Mouse (Mus musculus) MEL-GATA-1-ER (cell line): ENCODE measurements at regions not wholly inside any gene's neighbourhood (a gene's known extent, or its start where the extent isn't known, plus 50 kb on each side); places are given as distances from the start of the nearest gene placed in this dataset.

Experiments
- DNase-seq: peaks from one replicate; pipeline ENCODE4 v3.0.0-alpha.2; 2012; ENCODE audit warnings: low read depth; ENCODE audit errors: extremely low read depth

DNA sequence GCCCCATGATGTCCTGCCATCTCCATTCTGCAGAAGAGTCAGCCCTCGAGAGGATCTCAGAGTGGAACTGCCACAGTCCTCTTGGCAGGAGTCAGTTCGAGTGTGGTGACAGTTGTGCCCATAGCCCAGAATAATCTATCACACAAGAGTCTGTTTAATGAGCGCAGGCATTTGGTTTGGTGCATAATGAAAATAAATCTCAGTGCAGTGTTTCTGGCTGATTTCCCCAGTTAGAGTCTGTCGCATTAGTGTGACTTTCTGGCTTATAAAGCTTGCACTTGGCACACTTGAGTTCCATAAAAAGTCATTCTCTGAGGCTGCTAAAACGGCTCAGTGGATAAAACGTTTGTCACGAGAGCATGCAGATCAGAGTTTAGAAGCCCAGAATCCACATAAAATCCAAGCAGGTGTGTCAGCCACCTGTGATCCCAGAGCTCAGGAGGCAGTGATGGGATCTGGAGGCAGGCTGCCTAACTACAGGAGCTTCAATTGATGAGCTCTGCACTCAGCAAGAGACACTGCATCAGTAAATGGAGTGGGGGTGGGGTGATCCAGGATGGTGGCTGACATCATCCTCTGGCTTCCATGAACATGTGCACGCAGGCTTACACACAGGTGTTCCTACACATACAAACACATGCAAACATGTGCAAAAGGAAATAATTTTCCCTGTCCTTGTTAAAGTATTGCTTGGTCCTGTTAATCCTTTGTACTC is 578.5 kb downstream of the Plekhb2 start:
- no peak for DNase-seq

DNA sequence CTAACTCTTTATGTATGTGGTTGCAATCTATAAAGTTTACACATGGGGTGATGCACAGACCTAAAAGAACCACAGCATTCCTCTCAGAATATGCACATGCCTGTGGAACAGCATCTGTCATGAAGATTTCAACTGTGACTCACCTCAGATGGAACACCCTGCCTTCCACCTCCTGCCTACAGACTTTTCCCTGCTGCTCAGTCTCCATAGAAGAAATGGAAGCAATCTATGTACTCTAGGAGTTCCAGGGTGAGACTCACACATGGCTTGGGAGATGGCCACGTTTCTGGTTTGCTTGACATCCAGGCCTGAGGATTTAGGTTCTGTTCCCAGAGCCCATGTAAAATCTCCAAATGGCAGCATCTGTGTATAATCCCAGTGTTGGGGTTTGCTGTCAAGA is 579.7 kb downstream of the Plekhb2 start:
- DNase-seq = no peak

DNA sequence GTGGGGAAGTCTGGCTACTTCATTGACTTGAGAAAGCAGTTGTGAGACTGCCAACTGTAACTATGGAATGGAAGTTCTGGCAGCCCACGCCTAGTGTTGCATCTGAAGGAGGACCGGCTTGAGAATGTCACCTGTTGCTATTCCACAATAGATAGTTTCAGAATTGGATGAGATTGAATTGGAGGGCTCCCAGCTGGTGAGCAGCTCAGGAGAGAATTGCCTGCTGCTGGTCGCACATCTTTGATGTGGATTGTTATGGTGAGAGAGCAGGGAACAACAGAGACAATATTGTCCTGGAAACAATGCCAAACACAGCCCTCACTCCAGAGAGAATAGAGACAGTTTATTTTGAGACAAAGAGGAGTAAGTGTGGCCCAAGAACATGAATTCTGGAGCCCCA is 585.9 kb downstream of the Plekhb2 start:
- DNase-seq = no peak

GRCm38 (mm10) chr1:35447345-35447744 is 597.6 kb downstream of the Plekhb2 start:
- DNase-seq = no peak

- no peak for DNase-seq
These were observed 602.8 kb downstream of the Plekhb2 start for GRCm38 (mm10) chr1:35452441-35453107.

GRCm38 (mm10) chr1:35457591-35457990 is 607.8 kb downstream of the Plekhb2 start:
- DNase-seq = no peak

GRCm38 (mm10) chr1:35465081-35465480 is 603.1 kb upstream of the Hs6st1 start:
- no peak for DNase-seq

GRCm38 (mm10) chr1:35469185-35469753 is 598.9 kb upstream of the Hs6st1 start:
- DNase-seq = no peak

- DNase-seq = no peak
These were observed 589.9 kb upstream of the Hs6st1 start for GRCm38 (mm10) chr1:35478262-35478661.

GRCm38 (mm10) chr1:35495963-35496362 is 572.2 kb upstream of the Hs6st1 start:
- no peak for DNase-seq

- DNase-seq = no peak
These were observed 545.2 kb upstream of the Hs6st1 start for GRCm38 (mm10) chr1:35522951-35523350.

- DNase-seq = no peak
These were observed 544.3 kb upstream of the Hs6st1 start for GRCm38 (mm10) chr1:35523790-35524362.

DNA sequence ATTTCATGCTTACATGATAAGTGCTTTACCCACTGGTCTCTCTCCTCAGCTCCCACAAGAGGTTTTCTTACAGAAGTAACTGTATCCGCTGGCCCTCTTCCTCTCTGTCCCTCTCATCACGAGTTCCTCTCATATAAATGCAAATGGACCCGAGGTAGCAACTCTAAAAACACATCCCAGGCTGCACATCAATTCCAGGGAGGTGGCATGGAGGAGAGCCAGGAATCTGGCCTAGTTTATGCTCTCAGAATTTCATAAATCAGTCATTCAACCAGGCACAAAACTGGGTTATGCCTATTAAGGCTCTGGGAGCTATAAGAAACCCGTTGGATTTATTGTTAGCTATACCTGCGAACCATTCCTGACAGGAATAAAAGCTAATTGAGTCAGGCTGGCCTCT is 543.4 kb upstream of the Hs6st1 start:
- DNase-seq = no peak

- no peak for DNase-seq
These were observed 540.3 kb upstream of the Hs6st1 start for GRCm38 (mm10) chr1:35527750-35528476.

DNA sequence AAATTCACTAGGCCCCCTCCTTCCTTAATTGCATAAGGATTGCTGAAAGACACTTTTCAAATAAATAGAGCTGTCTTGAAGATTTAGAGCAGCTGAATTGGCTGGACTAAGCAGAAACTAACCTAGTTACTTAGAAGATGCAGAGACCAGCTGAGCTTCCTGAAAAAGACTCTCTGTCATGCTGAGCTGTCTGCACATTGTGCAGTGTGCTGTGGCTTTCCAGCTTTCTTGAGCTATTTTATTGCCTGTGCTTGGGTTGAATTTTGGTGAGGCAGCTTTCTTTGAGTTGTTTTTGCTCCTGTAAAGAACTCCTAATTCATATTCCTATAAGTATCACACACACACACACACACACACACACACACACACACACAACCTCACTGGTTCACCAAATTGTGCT is 532.7 kb upstream of the Hs6st1 start:
- no peak for DNase-seq

DNA sequence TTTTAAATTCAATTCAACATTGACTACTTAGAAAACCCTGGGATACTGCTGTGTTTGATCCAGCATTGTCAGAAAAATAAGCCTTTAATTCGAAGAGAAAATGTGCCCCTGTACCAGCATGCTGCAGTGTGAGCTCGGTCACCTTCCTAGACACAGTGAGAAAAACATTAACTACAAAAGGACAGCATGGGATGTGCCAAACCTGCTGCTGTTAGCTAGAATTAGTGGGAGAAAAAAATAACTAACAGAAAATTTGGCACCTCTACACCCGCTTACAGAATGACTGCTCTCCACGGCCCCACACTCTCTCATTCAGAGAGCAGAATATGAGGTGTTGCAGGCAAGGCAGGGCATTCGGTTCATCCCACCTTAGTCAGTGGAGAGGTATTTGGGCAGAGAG is 531.9 kb upstream of the Hs6st1 start:
- no peak for DNase-seq

DNA sequence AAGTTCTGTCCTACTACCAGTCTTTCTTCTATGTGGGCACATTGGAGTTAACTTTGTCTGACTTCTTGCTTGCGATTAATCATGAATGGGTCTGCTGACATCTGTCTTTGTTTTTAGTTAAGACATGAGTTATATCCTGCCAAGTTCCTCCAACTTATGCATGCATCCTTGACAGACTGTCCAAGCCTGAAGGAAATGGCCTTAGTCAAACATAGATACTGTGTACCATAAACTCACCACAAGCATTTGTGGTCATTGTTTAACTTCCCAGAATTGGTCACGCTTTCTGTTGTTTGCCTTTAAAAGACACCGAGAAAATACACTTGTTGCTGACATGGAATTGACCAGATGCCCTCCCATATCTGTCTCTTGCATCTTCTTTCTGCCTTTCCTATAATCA is 519.4 kb upstream of the Hs6st1 start:
- DNase-seq = no peak

- DNase-seq = no peak
These were observed 516.7 kb upstream of the Hs6st1 start for GRCm38 (mm10) chr1:35551503-35551902.

GRCm38 (mm10) chr1:35562786-35563185 is 505.4 kb upstream of the Hs6st1 start:
- no peak for DNase-seq

DNA sequence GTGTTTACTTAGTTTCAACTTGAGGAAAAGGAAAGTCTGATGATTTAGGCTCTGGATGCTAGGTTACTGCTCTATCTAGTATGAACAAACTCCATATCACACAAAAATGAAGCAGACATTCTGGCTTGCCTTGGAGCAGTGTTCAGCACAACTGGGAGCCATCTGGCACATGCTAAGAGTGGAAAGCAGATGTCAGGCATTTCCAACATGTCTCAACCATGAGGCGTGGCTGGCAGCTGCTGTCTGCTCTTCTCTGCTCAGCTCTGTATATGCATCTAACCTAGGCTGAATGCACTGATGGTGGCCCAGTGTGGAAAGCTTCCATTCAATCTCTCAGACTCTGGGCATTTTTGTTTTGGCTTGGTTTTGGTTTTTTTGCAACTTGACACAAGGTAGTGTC is 493.0 kb upstream of the Hs6st1 start:
- no peak for DNase-seq

GRCm38 (mm10) chr1:35579392-35579791 is 488.8 kb upstream of the Hs6st1 start:
- no peak for DNase-seq

GRCm38 (mm10) chr1:35579992-35580391 is 488.2 kb upstream of the Hs6st1 start:
- DNase-seq = no peak
